Mouse (Mus musculus) bone marrow, adult 2 months (tissue): Measurements from ENCODE around the gene Myh14.

Experiments used
- CTCF ChIP-seq: fragments of 200-500 bp; IDR thresholded peaks from 2 replicates; pipeline ENCODE4 v1.5.1; 2011; ENCODE audit warnings: low read length, control low read depth; ENCODE audit not compliant: control insufficient read depth, insufficient read depth
- POLR2A ChIP-seq: fragments of 200-500 bp; IDR thresholded peaks from 2 replicates; pipeline ENCODE4 v1.6.1; 2011; ENCODE audit warnings: low read depth, mild to moderate bottlenecking, control low read depth, low read length, borderline replicate concordance; ENCODE audit not compliant: control insufficient read depth

GRCm38 (mm10) chr7:44603186-44603855 lies 67.3 kb downstream of the Myh14 start:
- TF ChIP-seq POLR2A (no peak), CTCF (no peak)
